Mouse (Mus musculus): ENCODE measurements around the gene Mrpl58. TPM values are rescaled to one million over a fixed set of nuclear protein-coding genes. Genes with fewer than 3 reads are reported as not detected.

Gene Mrpl58
- total and polyA plus RNA-seq, 3 experiments, result 82.7 to 159 (median 144) TPM

DNA sequence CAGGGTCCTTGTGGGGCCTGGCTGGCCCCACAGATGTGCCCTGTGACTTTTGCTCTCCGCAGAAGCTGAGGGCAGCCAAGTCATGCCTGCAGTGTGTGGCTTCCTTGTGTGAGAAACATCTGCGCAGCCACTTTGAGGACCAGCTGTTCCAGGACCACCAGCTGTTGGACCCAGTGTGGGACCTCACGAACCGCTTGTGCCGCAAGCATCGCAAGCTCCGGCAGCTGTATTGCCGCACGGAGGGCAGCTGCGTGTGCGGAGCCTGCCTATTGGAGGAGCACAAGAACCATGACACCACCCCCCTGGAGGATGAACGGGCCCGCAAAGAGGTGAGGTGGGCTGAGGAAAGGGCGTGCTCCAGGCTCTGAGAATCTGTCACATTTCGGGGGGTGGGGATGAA lies 37.9 kb downstream of the Mrpl58 start:
- H3K4me1 ChIP-seq (ENCODE audit: control insufficient read depth, insufficient read depth, low read length), result no peaks in the 10 kb centered on the region
- no peaks in the 10 kb centered on the region for H3K27me3 ChIP-seq (ENCODE audit: control insufficient read depth, insufficient read depth, low read length)
- H3K4me3 ChIP-seq, result no peak overlapping the region
- H3K27ac ChIP-seq, result no peak overlapping the region
- 65% methylated on average over 15 of the region's 15 CpGs for WGBS
- TF ChIP-seq EP300 (IDR thresholded peaks at IDR 0.05; ENCODE audit: insufficient read depth, low read depth, low read length), result no peak
- TF ChIP-seq CTCF (IDR thresholded peaks at IDR 0.05), result no peak
- TF ChIP-seq POLR2A (IDR thresholded peaks at IDR 0.05; ENCODE audit: insufficient read depth, low read depth, low read length), result no peak
- no peaks in the 10 kb centered on the region for H3K36me3 ChIP-seq (ENCODE audit: control insufficient read depth, insufficient read depth, low read length)
- no peaks in the 10 kb centered on the region for H3K79me2 ChIP-seq (replicated peaks; ENCODE audit: control insufficient read depth, insufficient read depth, low read length)
- DNase-seq, result no peak
- intact Hi-C loops (cut with DNase I), result no loop called here
- H3K9ac ChIP-seq (ENCODE audit: low read depth, low read length), result no peak overlapping the region

- 11% methylated on average over 3 of the region's 3 CpGs for WGBS
- Histone ChIP-seq H3K4me3 (no peak overlapping the region), H3K36me3 (ENCODE audit: control insufficient read depth, insufficient read depth, low read length) (no peaks in the 10 kb centered on the region), H3K79me2 (replicated peaks; ENCODE audit: control insufficient read depth, insufficient read depth, low read length) (no peaks in the 10 kb centered on the region), H3K9ac (ENCODE audit: low read depth, low read length) (0 out of 2 replicates have a peak overlapping the region, but pooled peaks have one; percentile 26), H3K27me3 (ENCODE audit: control insufficient read depth, insufficient read depth, low read length) (no peaks in the 10 kb centered on the region), H3K27ac (no peak overlapping the region; the same call in 1 of the 2 replicates), H3K4me1 (ENCODE audit: control insufficient read depth, insufficient read depth, low read length) (peaks cover 5% of the 10 kb centered on the region; the same call in 1 of the 2 replicates)
- no peak for DNase-seq
- intact Hi-C loops (cut with DNase I), result no loop called here
- TF ChIP-seq CTCF (IDR thresholded peaks at IDR 0.05) (no peak), EP300 (IDR thresholded peaks at IDR 0.05; ENCODE audit: insufficient read depth, low read depth, low read length) (no peak), POLR2A (IDR thresholded peaks at IDR 0.05; ENCODE audit: insufficient read depth, low read depth, low read length) (no peak)
Observed at GRCm38 (mm10) chr11:115446906-115447305, 43.4 kb downstream of the Mrpl58 start.

GRCm38 (mm10) chr11:115447321-115447885 lies 43.9 kb downstream of the Mrpl58 start:
- intact Hi-C loops (cut with DNase I), result no loop called here
- Histone ChIP-seq H3K4me1 (ENCODE audit: control insufficient read depth, insufficient read depth, low read length) (peaks cover 5% of the 10 kb centered on the region; the same call in 1 of the 2 replicates), H3K4me3 (no peak overlapping the region), H3K36me3 (ENCODE audit: control insufficient read depth, insufficient read depth, low read length) (no peaks in the 10 kb centered on the region), H3K27ac (no peak overlapping the region), H3K27me3 (ENCODE audit: control insufficient read depth, insufficient read depth, low read length) (no peaks in the 10 kb centered on the region), H3K9ac (ENCODE audit: low read depth, low read length) (no peak overlapping the region), H3K79me2 (replicated peaks; ENCODE audit: control insufficient read depth, insufficient read depth, low read length) (no peaks in the 10 kb centered on the region)
- DNase-seq, result no peak
- 79% methylated on average over 11 of the region's 11 CpGs for WGBS
- no peak for TF ChIP-seq EP300 (IDR thresholded peaks at IDR 0.05; ENCODE audit: insufficient read depth, low read depth, low read length)
- TF ChIP-seq CTCF (IDR thresholded peaks at IDR 0.05), result no peak
- TF ChIP-seq POLR2A (IDR thresholded peaks at IDR 0.05; ENCODE audit: insufficient read depth, low read depth, low read length), result no peak

DNA sequence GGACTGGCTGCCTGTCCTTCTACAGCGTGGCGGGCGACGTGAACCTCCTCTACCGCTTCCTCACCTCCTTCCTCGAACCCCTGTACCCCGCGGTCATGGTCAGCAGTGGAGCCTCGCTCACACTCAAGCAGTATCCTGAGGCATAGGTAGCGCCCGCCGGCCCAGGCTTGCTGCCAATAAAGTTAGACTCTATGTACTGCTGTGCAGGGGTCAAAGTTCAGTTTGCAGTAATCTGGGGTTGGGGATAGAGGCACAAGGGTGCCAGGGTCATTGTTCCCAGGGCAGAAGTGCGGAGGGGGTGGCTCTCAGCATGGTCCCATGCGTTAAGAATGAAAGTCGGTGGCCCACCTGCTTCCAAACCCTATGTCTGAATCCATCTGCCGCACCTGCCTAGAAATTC lies 44.5 kb downstream of the Mrpl58 start:
- Histone ChIP-seq H3K9ac (ENCODE audit: low read depth, low read length) (no peak overlapping the region), H3K27me3 (ENCODE audit: control insufficient read depth, insufficient read depth, low read length) (no peaks in the 10 kb centered on the region), H3K36me3 (ENCODE audit: control insufficient read depth, insufficient read depth, low read length) (no peaks in the 10 kb centered on the region), H3K4me3 (no peak overlapping the region), H3K27ac (no peak overlapping the region), H3K79me2 (replicated peaks; ENCODE audit: control insufficient read depth, insufficient read depth, low read length) (no peaks in the 10 kb centered on the region), H3K4me1 (ENCODE audit: control insufficient read depth, insufficient read depth, low read length) (peaks cover 5% of the 10 kb centered on the region; the same call in 1 of the 2 replicates)
- 90% methylated on average over 16 of the region's 16 CpGs for WGBS
- DNase-seq, result no peak
- intact Hi-C loops (cut with DNase I), result no loop called here
- TF ChIP-seq EP300 (IDR thresholded peaks at IDR 0.05; ENCODE audit: insufficient read depth, low read depth, low read length), result no peak

- Histone ChIP-seq H3K4me3 (no peak overlapping the region), H3K9ac (ENCODE audit: low read depth, low read length) (no peak overlapping the region), H3K27me3 (ENCODE audit: control insufficient read depth, insufficient read depth, low read length) (no peaks in the 10 kb centered on the region), H3K79me2 (replicated peaks; ENCODE audit: control insufficient read depth, insufficient read depth, low read length) (no peaks in the 10 kb centered on the region), H3K4me1 (ENCODE audit: control insufficient read depth, insufficient read depth, low read length) (peaks cover 5% of the 10 kb centered on the region; the same call in 1 of the 2 replicates), H3K27ac (no peak overlapping the region), H3K36me3 (ENCODE audit: control insufficient read depth, insufficient read depth, low read length) (no peaks in the 10 kb centered on the region)
- WGBS, result 65% methylated on average over 7 of the region's 7 CpGs
- DNase-seq, result no peak
- intact Hi-C loops (cut with DNase I), result no loop called here
- no peak for TF ChIP-seq CTCF (IDR thresholded peaks at IDR 0.05)
- no peak for TF ChIP-seq POLR2A (IDR thresholded peaks at IDR 0.05; ENCODE audit: insufficient read depth, low read depth, low read length)
- TF ChIP-seq EP300 (IDR thresholded peaks at IDR 0.05; ENCODE audit: insufficient read depth, low read depth, low read length), result no peak
Observed at GRCm38 (mm10) chr11:115448998-115449397, 45.4 kb downstream of the Mrpl58 start.

- TF ChIP-seq CTCF (IDR thresholded peaks at IDR 0.05), result no peak
- TF ChIP-seq POLR2A (IDR thresholded peaks at IDR 0.05; ENCODE audit: insufficient read depth, low read depth, low read length), result no peak
- no peak for TF ChIP-seq EP300 (IDR thresholded peaks at IDR 0.05; ENCODE audit: insufficient read depth, low read depth, low read length)
- 79% methylated on average over 7 of the region's 7 CpGs for WGBS
- Histone ChIP-seq H3K27ac (no peak overlapping the region), H3K9ac (ENCODE audit: low read depth, low read length) (no peak overlapping the region), H3K36me3 (ENCODE audit: control insufficient read depth, insufficient read depth, low read length) (no peaks in the 10 kb centered on the region), H3K79me2 (replicated peaks; ENCODE audit: control insufficient read depth, insufficient read depth, low read length) (no peaks in the 10 kb centered on the region), H3K4me1 (ENCODE audit: control insufficient read depth, insufficient read depth, low read length) (peaks cover 5% of the 10 kb centered on the region; the same call in 1 of the 2 replicates), H3K27me3 (ENCODE audit: control insufficient read depth, insufficient read depth, low read length) (no peaks in the 10 kb centered on the region), H3K4me3 (no peak overlapping the region)
- no peak for DNase-seq
- intact Hi-C loops (cut with DNase I), result no loop called here
Observed at GRCm38 (mm10) chr11:115450176-115450575, 46.6 kb downstream of the Mrpl58 start.
